Mouse (Mus musculus) CH12.LX (cell line): Measurements from ENCODE around the gene Zbtb8b.

Experiments
- CTCF ChIP-seq, 2 experiments: IDR thresholded peaks in 1 of 2; conservative IDR thresholded peaks in 1 of 2; 2 replicates each; pipeline ENCODE4 v1.5.1; 2011 to 2012; ENCODE audit warnings: low read depth in 2 of 2, low read length in 2 of 2, improper control_type of control experiment in 1 of 2, inconsistent platforms in 1 of 2, mild to moderate bottlenecking in 1 of 2, moderate library complexity in 1 of 2
- EP300 ChIP-seq: IDR thresholded peaks from 2 replicates; pipeline ENCODE4 v1.6.1; 2011; ENCODE audit warnings: low read length, improper control_type of control experiment
- HCFC1 ChIP-seq: IDR thresholded peaks from 2 replicates; pipeline ENCODE4 v1.6.1; 2012; ENCODE audit warnings: low read depth, mild to moderate bottlenecking, inconsistent platforms, low read length, improper control_type of control experiment
- MAX ChIP-seq: IDR thresholded peaks from 2 replicates; pipeline ENCODE4 v1.6.1; 2011; ENCODE audit warnings: low read length, improper control_type of control experiment
- MEF2A ChIP-seq: IDR thresholded peaks from 2 replicates; pipeline ENCODE4 v1.6.1; 2014; ENCODE audit warnings: low read depth, mild to moderate bottlenecking, inconsistent platforms, low read length, improper control_type of control experiment, borderline replicate concordance
- POLR2A ChIP-seq: IDR thresholded peaks from 2 replicates; pipeline ENCODE4 v1.6.1; 2011; ENCODE audit warnings: low read depth, mild to moderate bottlenecking, improper control_type of control experiment, low read length
- POLR2AphosphoS2 ChIP-seq: IDR thresholded peaks from 2 replicates; pipeline ENCODE4 v1.6.1; 2011; ENCODE audit warnings: low read depth, low read length, improper control_type of control experiment
- TCF12 ChIP-seq: IDR thresholded peaks from 2 replicates; pipeline ENCODE4 v1.6.1; 2014; ENCODE audit warnings: low read depth, mild to moderate bottlenecking, inconsistent platforms, low read length, improper control_type of control experiment
- UBTF ChIP-seq: IDR thresholded peaks from 2 replicates; pipeline ENCODE4 v1.6.1; 2012; ENCODE audit warnings: low read depth, mild to moderate bottlenecking, inconsistent platforms, low read length, improper control_type of control experiment, moderate library complexity
- ZMIZ1 ChIP-seq: IDR thresholded peaks from 2 replicates; pipeline ENCODE4 v1.6.1; 2012; ENCODE audit warnings: low read depth, mild to moderate bottlenecking, inconsistent platforms, low read length, improper control_type of control experiment
- ZNF384 ChIP-seq: IDR thresholded peaks from 2 replicates; pipeline ENCODE4 v1.6.1; 2012; ENCODE audit warnings: low read depth, low read length, improper control_type of control experiment, inconsistent platforms

GRCm38 (mm10) chr4:129388404-129388803 lies 52.2 kb downstream of the Zbtb8b start:
- no peak for TF ChIP-seq POLR2A
- no peak for TF ChIP-seq CTCF (conservative IDR thresholded peaks at IDR 0.05 in 1 of 2, IDR thresholded peaks at IDR 0.05 in 1 of 2; ENCODE audit: low read depth in 2 of 2, low read length in 2 of 2)
- no peak for TF ChIP-seq MEF2A
- TF ChIP-seq ZMIZ1, result no peak
- no peak for TF ChIP-seq ZNF384
- TF ChIP-seq MAX, result no peak
- TF ChIP-seq UBTF, result no peak
- TF ChIP-seq HCFC1, result no peak
- no peak for TF ChIP-seq TCF12
- TF ChIP-seq EP300, result no peak
- TF ChIP-seq POLR2AphosphoS2, result no peak
